In genomic region chr7:66342323-66342722, GRCm38 (mm10) we compare ENCODE assay signal across 9 mouse cellular contexts. TPM values are rescaled to one million over a fixed set of nuclear protein-coding genes. Genes with fewer than 3 reads are reported as not detected.
DNase-seq lines count a peak whose midpoint lies in the region; ATAC-seq and TF ChIP-seq lines count a peak whose summit lies in the region.
"Had no signal": no experiment of that assay in that cellular context is flagged by ENCODE, and none has a peak within 500 bp of the region (broad histone marks: within the 10 kb centered on the region; RNA-seq: fewer than 3 reads in every experiment).

No protein-coding gene starts in this region.

- no peak for TF ChIP-seq POLR2A in cortical plate, adult 2 months (IDR thresholded peaks at IDR 0.05; ENCODE audit: extremely low read depth, insufficient read depth, low read length)

- 42% methylated on average over 4 of the region's 4 CpGs for WGBS in forebrain, embryonic 14.5 days
- WGBS in forebrain, embryonic 15.5 days = 38% methylated on average over 4 of the region's 4 CpGs

- H3K36me3 ChIP-seq in forebrain, embryonic 14.5 days (ENCODE audit: control insufficient read depth, insufficient read depth, low read length) = no peaks in the 10 kb centered on the region
- no peaks in the 10 kb centered on the region for H3K36me3 ChIP-seq in forebrain, embryonic 15.5 days
- H3K36me3 ChIP-seq: hindbrain, embryonic 15.5 days had no signal

- H3K4me3 ChIP-seq in forebrain, embryonic 14.5 days (ENCODE audit: low read depth, low read length) = no peak overlapping the region
- H3K4me3 ChIP-seq in forebrain, embryonic 15.5 days = no peak overlapping the region
- H3K4me3 ChIP-seq in cortical plate, adult 2 months (ENCODE audit: insufficient read depth, low read length) = no peak overlapping the region
- H3K4me3 ChIP-seq: hindbrain, embryonic 15.5 days had no signal

- no peaks in the 10 kb centered on the region for H3K4me1 ChIP-seq in forebrain, embryonic 14.5 days (ENCODE audit: control insufficient read depth, insufficient read depth, low read length)
- 0 out of 2 replicates have a peak, but pooled peaks cover 2% of the 10 kb centered on the region for H3K4me1 ChIP-seq in forebrain, embryonic 15.5 days
- H3K4me1 ChIP-seq in cortical plate, adult 2 months (ENCODE audit: control insufficient read depth, insufficient read depth, low read length) = no peaks in the 10 kb centered on the region

- TF ChIP-seq CTCF in cortical plate, adult 2 months (IDR thresholded peaks at IDR 0.05; ENCODE audit: extremely low read depth, insufficient read depth, low read length) = peak; percentile 68

- H3K9me3 ChIP-seq in forebrain, embryonic 14.5 days (replicated peaks; ENCODE audit: control insufficient read depth, low read length) = no peaks in the 10 kb centered on the region
- H3K9me3 ChIP-seq in forebrain, embryonic 15.5 days = no peaks in the 10 kb centered on the region
- H3K9me3 ChIP-seq: hindbrain, embryonic 15.5 days had no signal

- no peak overlapping the region for H3K4me2 ChIP-seq in forebrain, embryonic 14.5 days (ENCODE audit: low read length)
- H3K4me2 ChIP-seq in forebrain, embryonic 15.5 days (replicated peaks) = no peak overlapping the region
- H3K4me2 ChIP-seq: hindbrain, embryonic 15.5 days had no signal

- no peak overlapping the region for H3K27ac ChIP-seq in forebrain, embryonic 14.5 days (ENCODE audit: low read depth, low read length)
- H3K27ac ChIP-seq in forebrain, embryonic 15.5 days (replicated peaks) = no peak overlapping the region
- H3K27ac ChIP-seq in cortical plate, adult 2 months (ENCODE audit: insufficient read depth, low read length) = no peak overlapping the region
- H3K27ac ChIP-seq: hindbrain, embryonic 15.5 days had no signal

- H3K9ac ChIP-seq in forebrain, embryonic 14.5 days (ENCODE audit: low read length) = no peak overlapping the region
- H3K9ac ChIP-seq in forebrain, embryonic 15.5 days (replicated peaks) = no peak overlapping the region
- H3K9ac ChIP-seq: hindbrain, embryonic 15.5 days had no signal

- peak; percentile 24 for DNase-seq in forebrain, embryonic 14.5 days (ENCODE audit: low spot score)
- peak; percentile 27 to 67 for DNase-seq in spleen, postnatal 10 days (ENCODE audit: low spot score in 2 of 2)
- no peak for DNase-seq in spleen, adult 12 weeks (ENCODE audit: low spot score)
- DNase-seq in kidney, adult 8-10 months = peak; percentile 40 to 74
- peak; percentile 75 to 79 for DNase-seq in lung, adult 18-20 months
- peak; percentile 14 to 34 for DNase-seq in spleen, postnatal 36 days (ENCODE audit: low spot score in 2 of 2)

- no peaks in the 10 kb centered on the region for H3K27me3 ChIP-seq in forebrain, embryonic 14.5 days (replicated peaks; ENCODE audit: control insufficient read depth, insufficient read depth, low read length)
- no peaks in the 10 kb centered on the region for H3K27me3 ChIP-seq in forebrain, embryonic 15.5 days
- H3K27me3 ChIP-seq: hindbrain, embryonic 15.5 days had no signal

- ATAC-seq in forebrain, embryonic 14.5 days = no peak
- ATAC-seq in forebrain, embryonic 15.5 days (replicated peaks) = no peak

RNA-seq across cellular contexts. Expression of gene Gm10974, which starts 23.4 kb away (rescaled TPM):
- polyA plus RNA-seq in forebrain, embryonic 14.5 days (2014; fragmentation: Nextera tagmentation; extraction: Ambion mirVana) = not detected in 2 replicates
- polyA plus RNA-seq in forebrain, embryonic 15.5 days (2015; fragmentation: Nextera tagmentation; extraction: Ambion mirVana) = not detected in 2 replicates
- polyA plus RNA-seq in cortical plate, adult 2 months (2012; rRNA removed) = not detected in 2 replicates
- polyA plus RNA-seq: hindbrain, embryonic 15.5 days had no signal

RNA-seq across cellular contexts. Expression of gene Lrrk1, which starts 45.8 kb away (rescaled TPM):
- 1.7 and 1.9 TPM in 2 replicates for polyA plus RNA-seq in forebrain, embryonic 14.5 days (2014; fragmentation: Nextera tagmentation; extraction: Ambion mirVana)
- polyA plus RNA-seq in forebrain, embryonic 15.5 days (2015; fragmentation: Nextera tagmentation; extraction: Ambion mirVana) = 2.2 and 2.6 TPM in 2 replicates
- 3.2 and 3.5 TPM in 2 replicates for polyA plus RNA-seq in cortical plate, adult 2 months (2012; rRNA removed)
